Mouse (Mus musculus) forebrain, embryonic 13.5 days (tissue): ENCODE measurements around the gene Ptpn5. TPM values are rescaled to one million over a fixed set of nuclear protein-coding genes. Genes with fewer than 3 reads are reported as not detected.

Experiments
- ATAC-seq: fragments of 200-750 bp; cut with Nextera tagmentation; 2 replicates; pipeline ENCODE4 v1.8.0; 2017
- H3K27ac ChIP-seq: fragments of 300-500 bp; sonication (generic); 2 replicates; pipeline ENCODE4 v1.5.1; 2015; ENCODE audit warnings: inconsistent platforms, mild to moderate bottlenecking, moderate library complexity
- H3K27me3 ChIP-seq: fragments of 300-500 bp; sonication (generic); 2 replicates; pipeline ENCODE4 v1.6.1; 2015; ENCODE audit warnings: mild to moderate bottlenecking, inconsistent platforms
- H3K36me3 ChIP-seq: fragments of 300-500 bp; sonication (generic); 2 replicates; pipeline ENCODE4 v1.6.1; 2015; ENCODE audit warnings: mild to moderate bottlenecking, inconsistent platforms; ENCODE audit not compliant: poor library complexity, severe bottlenecking
- H3K4me1 ChIP-seq: fragments of 300-500 bp; sonication (generic); 2 replicates; pipeline ENCODE4 v1.6.1; 2015; ENCODE audit warnings: inconsistent platforms
- H3K4me2 ChIP-seq: fragments of 300-500 bp; sonication (generic); 2 replicates; pipeline ENCODE4 v1.6.1; 2015; ENCODE audit warnings: inconsistent platforms, mild to moderate bottlenecking, moderate library complexity
- H3K4me3 ChIP-seq: fragments of 300-500 bp; sonication (generic); 2 replicates; pipeline ENCODE4 v1.5.1; 2015; ENCODE audit warnings: mild to moderate bottlenecking, inconsistent platforms
- H3K9ac ChIP-seq: fragments of 300-500 bp; sonication (generic); 2 replicates; pipeline ENCODE4 v1.6.1; 2015; ENCODE audit warnings: mild to moderate bottlenecking, inconsistent platforms
- H3K9me3 ChIP-seq: fragments of 300-500 bp; sonication (generic); replicated peaks from 2 replicates; pipeline ENCODE4 v1.6.1; 2016; ENCODE audit warnings: inconsistent platforms
- WGBS: fragments of 180-500 bp; shearing (Covaris S2); methylation state at CpG from one replicate; pipeline ENCODE4 v1.1.7; 2015; 5-methylcytosine and 5-hydroxymethylcytosine counted together
- polyA plus RNA-seq: library from polyadenylated mRNA; unstranded; fragments of >200 nt; fragmentation: Nextera tagmentation; extraction: Ambion mirVana; gene quantifications from 2 replicates; pipeline ENCODE4 v1.2.1, GENCODE M21; 2015

Ptpn5 gene
- 38.8 and 46.9 TPM in 2 replicates for polyA plus RNA-seq

GRCm38 (mm10) chr7:47133331-47133730, at the start of gene Ptpn5:
Gene Ptpn5, minus strand, starts transcription at chr7:47133684.
- peak within 1 kb of the TSS; percentile 77 for H3K4me3 ChIP-seq
- peaks cover 31% of the 10 kb centered on the region for H3K27me3 ChIP-seq
- H3K4me2 ChIP-seq = peak within 1 kb of the TSS; percentile 78
- peaks cover 8% of the 10 kb centered on the region for H3K4me1 ChIP-seq
- no peak for ATAC-seq
- H3K27ac ChIP-seq = peak within 1 kb of the TSS; percentile 75
- no peaks in the 10 kb centered on the region for H3K9me3 ChIP-seq
- 2% methylated on average over 13 of the region's 13 CpGs for WGBS
- no peaks in the 10 kb centered on the region for H3K36me3 ChIP-seq
- peak within 1 kb of the TSS; percentile 85 for H3K9ac ChIP-seq

- H3K4me1 ChIP-seq = no peaks in the 10 kb centered on the region
- no peaks in the 10 kb centered on the region for H3K27me3 ChIP-seq
- 75% methylated on average over 5 of the region's 5 CpGs for WGBS
- H3K27ac ChIP-seq = no peak overlapping the region
- H3K36me3 ChIP-seq = no peaks in the 10 kb centered on the region
- no peaks in the 10 kb centered on the region for H3K9me3 ChIP-seq
- H3K4me3 ChIP-seq = no peak overlapping the region
- ATAC-seq = no peak
- H3K4me2 ChIP-seq = no peak overlapping the region
- no peak overlapping the region for H3K9ac ChIP-seq
These were observed 37.3 kb upstream of the Ptpn5 start for GRCm38 (mm10) chr7:47170814-47171213.

GRCm38 (mm10) chr7:47165028-47165427, 31.5 kb upstream of the Ptpn5 start:
- Histone ChIP-seq H3K4me3 (no peak overlapping the region), H3K36me3 (no peaks in the 10 kb centered on the region), H3K27me3 (no peaks in the 10 kb centered on the region), H3K27ac (no peak overlapping the region), H3K4me1 (no peaks in the 10 kb centered on the region), H3K9me3 (no peaks in the 10 kb centered on the region), H3K9ac (no peak overlapping the region), H3K4me2 (no peak overlapping the region)
- 82% methylated on average over 4 of the region's 4 CpGs for WGBS
- no peak for ATAC-seq

- no peak for ATAC-seq
- no peak overlapping the region for H3K4me2 ChIP-seq
- no peak overlapping the region for H3K9ac ChIP-seq
- H3K9me3 ChIP-seq = no peaks in the 10 kb centered on the region
- 82% methylated on average over 4 of the region's 4 CpGs for WGBS
- H3K4me3 ChIP-seq = no peak overlapping the region
- peaks cover 4% of the 10 kb centered on the region; the same call in 1 of the 2 replicates for H3K4me1 ChIP-seq
- H3K36me3 ChIP-seq = no peaks in the 10 kb centered on the region
- no peaks in the 10 kb centered on the region for H3K27me3 ChIP-seq
- H3K27ac ChIP-seq = no peak overlapping the region
These were observed 29.7 kb upstream of the Ptpn5 start for GRCm38 (mm10) chr7:47163203-47163602.

GRCm38 (mm10) chr7:47158451-47158850, 25.0 kb upstream of the Ptpn5 start:
- Histone ChIP-seq H3K9me3 (no peaks in the 10 kb centered on the region), H3K4me1 (peaks cover 4% of the 10 kb centered on the region; the same call in 1 of the 2 replicates), H3K4me2 (no peak overlapping the region), H3K36me3 (no peaks in the 10 kb centered on the region), H3K9ac (no peak overlapping the region), H3K27me3 (no peaks in the 10 kb centered on the region), H3K27ac (no peak overlapping the region), H3K4me3 (no peak overlapping the region)
- WGBS = 53% methylated on average over 2 of the region's 2 CpGs
- ATAC-seq = no peak

- H3K9ac ChIP-seq = no peak overlapping the region
- H3K9me3 ChIP-seq = no peaks in the 10 kb centered on the region
- no peak for ATAC-seq
- H3K36me3 ChIP-seq = no peaks in the 10 kb centered on the region
- 84% methylated on average over 9 of the region's 9 CpGs for whole genome bisulfite sequencing
- no peak overlapping the region for H3K4me2 ChIP-seq
- no peak overlapping the region for H3K4me3 ChIP-seq
- no peaks in the 10 kb centered on the region for H3K27me3 ChIP-seq
- H3K4me1 ChIP-seq = peaks cover 4% of the 10 kb centered on the region; the same call in 1 of the 2 replicates
- H3K27ac ChIP-seq = no peak overlapping the region
These were observed 24.3 kb upstream of the Ptpn5 start for GRCm38 (mm10) chr7:47157743-47158142.

- no peaks in the 10 kb centered on the region for H3K9me3 ChIP-seq
- peaks cover 4% of the 10 kb centered on the region; the same call in 1 of the 2 replicates for H3K4me1 ChIP-seq
- no peak overlapping the region for H3K9ac ChIP-seq
- H3K4me3 ChIP-seq = no peak overlapping the region
- 91% methylated on average over 2 of the region's 2 CpGs for WGBS
- ATAC-seq = no peak
- H3K4me2 ChIP-seq = no peak overlapping the region
- no peak overlapping the region for H3K27ac ChIP-seq
- H3K36me3 ChIP-seq = no peaks in the 10 kb centered on the region
- H3K27me3 ChIP-seq = no peaks in the 10 kb centered on the region
These were observed 22.4 kb upstream of the Ptpn5 start for GRCm38 (mm10) chr7:47155849-47156248.

- WGBS = 92% methylated on average over 4 of the region's 4 CpGs
- Histone ChIP-seq H3K9me3 (no peaks in the 10 kb centered on the region), H3K27me3 (no peaks in the 10 kb centered on the region), H3K4me3 (no peak overlapping the region), H3K9ac (no peak overlapping the region), H3K36me3 (no peaks in the 10 kb centered on the region), H3K4me2 (no peak overlapping the region), H3K27ac (no peak overlapping the region), H3K4me1 (peaks cover 4% of the 10 kb centered on the region; the same call in 1 of the 2 replicates)
- ATAC-seq = no peak
These were observed 21.9 kb upstream of the Ptpn5 start for GRCm38 (mm10) chr7:47155396-47155795.

- no peak overlapping the region for H3K9ac ChIP-seq
- H3K4me1 ChIP-seq = no peaks in the 10 kb centered on the region
- WGBS = 16% methylated on average over 11 of the region's 11 CpGs
- no peak overlapping the region for H3K4me3 ChIP-seq
- no peak overlapping the region for H3K4me2 ChIP-seq
- H3K9me3 ChIP-seq = no peaks in the 10 kb centered on the region
- no peak overlapping the region for H3K27ac ChIP-seq
- no peaks in the 10 kb centered on the region for H3K27me3 ChIP-seq
- ATAC-seq = peak; percentile 57
- H3K36me3 ChIP-seq = no peaks in the 10 kb centered on the region
These were observed 17.1 kb upstream of the Ptpn5 start for GRCm38 (mm10) chr7:47150420-47151061.

GRCm38 (mm10) chr7:47148298-47148697, 14.8 kb upstream of the Ptpn5 start:
- ATAC-seq = no peak
- no peak overlapping the region for H3K4me2 ChIP-seq
- WGBS = 88% methylated on average over 7 of the region's 7 CpGs
- no peak overlapping the region for H3K27ac ChIP-seq
- H3K9me3 ChIP-seq = no peaks in the 10 kb centered on the region
- no peaks in the 10 kb centered on the region for H3K36me3 ChIP-seq
- no peak overlapping the region for H3K4me3 ChIP-seq
- no peaks in the 10 kb centered on the region for H3K27me3 ChIP-seq
- H3K4me1 ChIP-seq = no peaks in the 10 kb centered on the region
- H3K9ac ChIP-seq = no peak overlapping the region

- no peaks in the 10 kb centered on the region for H3K9me3 ChIP-seq
- no peak overlapping the region for H3K4me2 ChIP-seq
- H3K36me3 ChIP-seq = no peaks in the 10 kb centered on the region
- no peak overlapping the region for H3K9ac ChIP-seq
- ATAC-seq = no peak
- no peaks in the 10 kb centered on the region for H3K4me1 ChIP-seq
- H3K27me3 ChIP-seq = no peaks in the 10 kb centered on the region
- H3K4me3 ChIP-seq = no peak overlapping the region
- 67% methylated on average over 12 of the region's 12 CpGs for WGBS
- no peak overlapping the region for H3K27ac ChIP-seq
These were observed 12.7 kb upstream of the Ptpn5 start for GRCm38 (mm10) chr7:47146034-47146812.

GRCm38 (mm10) chr7:47144299-47144698, 10.8 kb upstream of the Ptpn5 start:
- no peaks in the 10 kb centered on the region for H3K27me3 ChIP-seq
- H3K4me3 ChIP-seq = no peak overlapping the region
- no peak overlapping the region for H3K4me2 ChIP-seq
- ATAC-seq = no peak
- 41% methylated on average over 6 of the region's 6 CpGs for WGBS
- no peaks in the 10 kb centered on the region for H3K9me3 ChIP-seq
- no peak overlapping the region for H3K9ac ChIP-seq
- H3K27ac ChIP-seq = no peak overlapping the region
- H3K4me1 ChIP-seq = no peaks in the 10 kb centered on the region
- H3K36me3 ChIP-seq = no peaks in the 10 kb centered on the region
